9 mouse cellular contexts compared by ENCODE assay signal in genomic region chr2:25402972-25403601, GRCm38 (mm10). TPM values are rescaled to one million over a fixed set of nuclear protein-coding genes. Genes with fewer than 3 reads are reported as not detected.
DNase-seq lines count a peak whose midpoint lies in the region; ATAC-seq and TF ChIP-seq lines count a peak whose summit lies in the region.
"Had no signal": no experiment of that assay in that cellular context is flagged by ENCODE, and none has a peak within 500 bp of the region (broad histone marks: within the 10 kb centered on the region; RNA-seq: fewer than 3 reads in every experiment).

No protein-coding gene starts in this region.

- H3K27me3 ChIP-seq in erythroblast, embryonic 14.5 days (ENCODE audit: control insufficient read depth) = peaks cover 77% of the 10 kb centered on the region
- H3K27me3 ChIP-seq in embryonic facial prominence, embryonic 15.5 days = peaks cover 70% of the 10 kb centered on the region
- peaks cover 98% of the 10 kb centered on the region for H3K27me3 ChIP-seq in heart, embryonic 13.5 days (replicated peaks)
- H3K27me3 ChIP-seq in kidney, embryonic 16.5 days (ENCODE audit: insufficient read depth, low read length) = peaks cover 41% of the 10 kb centered on the region
- H3K27me3 ChIP-seq in limb, embryonic 13.5 days = peaks cover 100% of the 10 kb centered on the region
- peaks cover 11% of the 10 kb centered on the region; the same call in 1 of the 2 replicates for H3K27me3 ChIP-seq in midbrain, postnatal 0 days (ENCODE audit: insufficient read depth, low read length)

- ATAC-seq in erythroblast, adult 5-6 weeks (replicated peaks; ENCODE audit: low FRiP score, poor library complexity, severe bottlenecking) = no peak
- ATAC-seq in embryonic facial prominence, embryonic 15.5 days (ENCODE audit: insufficient number of reproducible peaks, low FRiP score, low TSS enrichment, low read depth) = peak; percentile 73
- no peak for ATAC-seq in heart, embryonic 13.5 days (ENCODE audit: extremely low read depth, insufficient number of reproducible peaks, low FRiP score, low TSS enrichment)
- peak; percentile 52; the same call in 1 of the 2 replicates for ATAC-seq in kidney, embryonic 16.5 days (ENCODE audit: low FRiP score, low TSS enrichment)
- ATAC-seq in limb, embryonic 13.5 days (ENCODE audit: low FRiP score, low read depth) = peak; percentile 33; the same call in 1 of the 2 replicates
- peak; percentile 84 for ATAC-seq in midbrain, postnatal 0 days (ENCODE audit: low FRiP score)

- H3K27ac ChIP-seq in embryonic facial prominence, embryonic 15.5 days (replicated peaks) = no peak overlapping the region
- H3K27ac ChIP-seq in heart, embryonic 13.5 days (replicated peaks) = no peak overlapping the region
- no peak overlapping the region for H3K27ac ChIP-seq in kidney, embryonic 16.5 days (ENCODE audit: low read length)
- no peak overlapping the region for H3K27ac ChIP-seq in limb, embryonic 13.5 days
- H3K27ac ChIP-seq in midbrain, postnatal 0 days (ENCODE audit: low read depth, low read length) = peak overlapping the region; percentile 92

- H3K9ac ChIP-seq in embryonic facial prominence, embryonic 15.5 days = peak overlapping the region; percentile 48
- H3K9ac ChIP-seq in heart, embryonic 13.5 days = peak overlapping the region; percentile 79
- H3K9ac ChIP-seq in kidney, embryonic 16.5 days (replicated peaks; ENCODE audit: low read length) = peak overlapping the region; percentile 75
- H3K9ac ChIP-seq in limb, embryonic 13.5 days = peak overlapping the region; percentile 68
- H3K9ac ChIP-seq in midbrain, postnatal 0 days (replicated peaks; ENCODE audit: low read length, poor library complexity, severe bottlenecking) = peak overlapping the region; percentile 100

- no peaks in the 10 kb centered on the region for H3K36me3 ChIP-seq in erythroblast, embryonic 14.5 days (ENCODE audit: control insufficient read depth)
- peaks cover 5% of the 10 kb centered on the region; the same call in 1 of the 2 replicates for H3K36me3 ChIP-seq in embryonic facial prominence, embryonic 15.5 days
- H3K36me3 ChIP-seq in heart, embryonic 13.5 days = no peaks in the 10 kb centered on the region
- no peaks in the 10 kb centered on the region for H3K36me3 ChIP-seq in kidney, embryonic 16.5 days (ENCODE audit: insufficient read depth, low read length)
- no peaks in the 10 kb centered on the region for H3K36me3 ChIP-seq in limb, embryonic 13.5 days
- peaks cover 11% of the 10 kb centered on the region for H3K36me3 ChIP-seq in midbrain, postnatal 0 days (ENCODE audit: insufficient read depth, low read length)

- peak; percentile 93 for DNase-seq in midbrain, postnatal 0 days (ENCODE audit: low spot score)
- DNase-seq in telencephalon, adult 2 months (ENCODE audit: low read depth, low spot score) = peak; percentile 72

- WGBS in embryonic facial prominence, embryonic 15.5 days = under 1% methylated on average over 54 of the region's 54 CpGs
- 3% methylated on average over 54 of the region's 54 CpGs for WGBS in heart, embryonic 13.5 days
- under 1% methylated on average over 52 of the region's 54 CpGs for WGBS in kidney, embryonic 16.5 days
- 1% methylated on average over 54 of the region's 54 CpGs for WGBS in limb, embryonic 13.5 days
- WGBS in midbrain, postnatal 0 days = 1% methylated on average over 44 of the region's 54 CpGs

- no peak for TF ChIP-seq CTCF in midbrain, postnatal 0 days (IDR thresholded peaks at IDR 0.05)

- peak overlapping the region; percentile 34 for H3K4me3 ChIP-seq in erythroblast, embryonic 14.5 days (replicated peaks)
- H3K4me3 ChIP-seq in embryonic facial prominence, embryonic 15.5 days (replicated peaks) = peak overlapping the region; percentile 71
- peak overlapping the region; percentile 63 for H3K4me3 ChIP-seq in heart, embryonic 13.5 days
- peak overlapping the region; percentile 81 for H3K4me3 ChIP-seq in kidney, embryonic 16.5 days (ENCODE audit: low read length)
- H3K4me3 ChIP-seq in limb, embryonic 13.5 days = peak overlapping the region; percentile 58
- peak overlapping the region; percentile 99 for H3K4me3 ChIP-seq in midbrain, postnatal 0 days (ENCODE audit: low read depth, low read length)

- peaks cover 8% of the 10 kb centered on the region for H3K4me1 ChIP-seq in erythroblast, embryonic 14.5 days (ENCODE audit: control insufficient read depth)
- H3K4me1 ChIP-seq in embryonic facial prominence, embryonic 15.5 days = peaks cover 24% of the 10 kb centered on the region
- peaks cover 7% of the 10 kb centered on the region for H3K4me1 ChIP-seq in heart, embryonic 13.5 days
- H3K4me1 ChIP-seq in kidney, embryonic 16.5 days (ENCODE audit: insufficient read depth, low read length) = peaks cover 13% of the 10 kb centered on the region
- peaks cover 7% of the 10 kb centered on the region; the same call in 1 of the 2 replicates for H3K4me1 ChIP-seq in limb, embryonic 13.5 days
- H3K4me1 ChIP-seq in midbrain, postnatal 0 days (ENCODE audit: insufficient read depth, low read length) = peaks cover 12% of the 10 kb centered on the region

- H3K4me2 ChIP-seq in embryonic facial prominence, embryonic 15.5 days (replicated peaks) = peak overlapping the region; percentile 85
- peak overlapping the region; percentile 72 for H3K4me2 ChIP-seq in heart, embryonic 13.5 days
- peak overlapping the region; percentile 90 for H3K4me2 ChIP-seq in kidney, embryonic 16.5 days (replicated peaks; ENCODE audit: low read depth, low read length)
- H3K4me2 ChIP-seq in limb, embryonic 13.5 days (replicated peaks) = peak overlapping the region; percentile 73
- H3K4me2 ChIP-seq in midbrain, postnatal 0 days (ENCODE audit: low read depth, low read length, poor library complexity, severe bottlenecking) = peak overlapping the region; percentile 63

- H3K9me3 ChIP-seq in erythroblast, embryonic 14.5 days (ENCODE audit: control insufficient read depth, low read length) = no peaks in the 10 kb centered on the region
- no peaks in the 10 kb centered on the region for H3K9me3 ChIP-seq in embryonic facial prominence, embryonic 15.5 days (replicated peaks)
- H3K9me3 ChIP-seq in heart, embryonic 13.5 days = no peaks in the 10 kb centered on the region
- H3K9me3 ChIP-seq in kidney, embryonic 16.5 days (ENCODE audit: low read length) = no peaks in the 10 kb centered on the region
- H3K9me3 ChIP-seq in limb, embryonic 13.5 days = no peaks in the 10 kb centered on the region
- no peaks in the 10 kb centered on the region for H3K9me3 ChIP-seq in midbrain, postnatal 0 days (ENCODE audit: low read length)

RNA-seq across cellular contexts. Expression of gene Npdc1, which starts 3.9 kb away (rescaled TPM):
- polyA plus RNA-seq in erythroblast, embryonic 14.5 days (2012) = 0.19 TPM in 1 of 2 replicates, not detected in the other
- not detected in 2 replicates for total RNA-seq in erythroblast, adult 5-6 weeks (2015; ENCODE audit: low replicate concordance)
- total RNA-seq in erythroblast, adult 5-6 weeks (2017; ENCODE audit: low replicate concordance) = not detected in 2 replicates
- polyA plus RNA-seq in embryonic facial prominence, embryonic 15.5 days (2015; fragmentation: Nextera tagmentation; extraction: Ambion mirVana) = 64.9 and 67.8 TPM in 2 replicates
- 26.6 and 29.0 TPM in 2 replicates for polyA plus RNA-seq in heart, embryonic 13.5 days (2015; fragmentation: Nextera tagmentation; extraction: Ambion mirVana)
- polyA plus RNA-seq in kidney, embryonic 16.5 days (2015; fragmentation: Nextera tagmentation; extraction: Ambion mirVana) = 52.4 and 58.3 TPM in 2 replicates
- 29.1 and 32.6 TPM in 2 replicates for polyA plus RNA-seq in limb, embryonic 13.5 days (2015; fragmentation: Nextera tagmentation; extraction: Ambion mirVana)
- total RNA-seq in midbrain, postnatal 0 days (2014; rRNA removed) = 199 and 234 TPM in 2 replicates
- polyA plus RNA-seq in midbrain, postnatal 0 days (2015; fragmentation: Nextera tagmentation; extraction: Ambion mirVana) = 470 and 481 TPM in 2 replicates
- total RNA-seq: neutrophil, adult 5-6 weeks had no signal

RNA-seq across cellular contexts. Expression of gene Entpd2, which starts 7.4 kb away (rescaled TPM):
- polyA plus RNA-seq in erythroblast, embryonic 14.5 days (2012) = not detected in 2 replicates
- not detected in 2 replicates for total RNA-seq in erythroblast, adult 5-6 weeks (2015; ENCODE audit: low replicate concordance)
- total RNA-seq in erythroblast, adult 5-6 weeks (2017; ENCODE audit: low replicate concordance) = not detected in 2 replicates
- polyA plus RNA-seq in embryonic facial prominence, embryonic 15.5 days (2015; fragmentation: Nextera tagmentation; extraction: Ambion mirVana) = 7.4 and 9.0 TPM in 2 replicates
- 0.51 and 0.68 TPM in 2 replicates for polyA plus RNA-seq in heart, embryonic 13.5 days (2015; fragmentation: Nextera tagmentation; extraction: Ambion mirVana)
- 5.5 and 6.4 TPM in 2 replicates for polyA plus RNA-seq in kidney, embryonic 16.5 days (2015; fragmentation: Nextera tagmentation; extraction: Ambion mirVana)
- polyA plus RNA-seq in limb, embryonic 13.5 days (2015; fragmentation: Nextera tagmentation; extraction: Ambion mirVana) = 0.55 and 0.73 TPM in 2 replicates
- 4.2 and 4.4 TPM in 2 replicates for total RNA-seq in midbrain, postnatal 0 days (2014; rRNA removed)
- polyA plus RNA-seq in midbrain, postnatal 0 days (2015; fragmentation: Nextera tagmentation; extraction: Ambion mirVana) = 10.4 and 10.6 TPM in 2 replicates
- total RNA-seq: neutrophil, adult 5-6 weeks had no signal

RNA-seq across cellular contexts. Expression of gene Fut7, which starts 20.0 kb away (rescaled TPM):
- polyA plus RNA-seq in erythroblast, embryonic 14.5 days (2012) = 0.06 TPM in 1 of 2 replicates, not detected in the other
- total RNA-seq in erythroblast, adult 5-6 weeks (2015; ENCODE audit: low replicate concordance) = 2.7 and 4.0 TPM in 2 replicates
- total RNA-seq in erythroblast, adult 5-6 weeks (2017; ENCODE audit: low replicate concordance) = 4.4 and 4.5 TPM in 2 replicates
- 0.08 and 0.20 TPM in 2 replicates for polyA plus RNA-seq in embryonic facial prominence, embryonic 15.5 days (2015; fragmentation: Nextera tagmentation; extraction: Ambion mirVana)
- 0.07 TPM in 1 of 2 replicates, not detected in the other for polyA plus RNA-seq in heart, embryonic 13.5 days (2015; fragmentation: Nextera tagmentation; extraction: Ambion mirVana)
- not detected in 2 replicates for polyA plus RNA-seq in kidney, embryonic 16.5 days (2015; fragmentation: Nextera tagmentation; extraction: Ambion mirVana)
- 0.06 TPM in 1 of 2 replicates, not detected in the other for polyA plus RNA-seq in limb, embryonic 13.5 days (2015; fragmentation: Nextera tagmentation; extraction: Ambion mirVana)
- total RNA-seq in midbrain, postnatal 0 days (2014; rRNA removed) = 0.42 and 1.6 TPM in 2 replicates
- polyA plus RNA-seq in midbrain, postnatal 0 days (2015; fragmentation: Nextera tagmentation; extraction: Ambion mirVana) = 0.22 and 0.23 TPM in 2 replicates

RNA-seq across cellular contexts. Expression of gene Abca2, which starts 25.4 kb away (rescaled TPM):
- 0.09 and 0.11 TPM in 2 replicates for polyA plus RNA-seq in erythroblast, embryonic 14.5 days (2012)
- 7.7 and 16.7 TPM in 2 replicates for total RNA-seq in erythroblast, adult 5-6 weeks (2015; ENCODE audit: low replicate concordance)
- total RNA-seq in erythroblast, adult 5-6 weeks (2017; ENCODE audit: low replicate concordance) = 4.5 and 7.3 TPM in 2 replicates
- 4.0 and 4.1 TPM in 2 replicates for polyA plus RNA-seq in embryonic facial prominence, embryonic 15.5 days (2015; fragmentation: Nextera tagmentation; extraction: Ambion mirVana)
- polyA plus RNA-seq in heart, embryonic 13.5 days (2015; fragmentation: Nextera tagmentation; extraction: Ambion mirVana) = 2.7 and 3.2 TPM in 2 replicates
- polyA plus RNA-seq in kidney, embryonic 16.5 days (2015; fragmentation: Nextera tagmentation; extraction: Ambion mirVana) = 12.7 and 14.3 TPM in 2 replicates
- 3.3 and 3.8 TPM in 2 replicates for polyA plus RNA-seq in limb, embryonic 13.5 days (2015; fragmentation: Nextera tagmentation; extraction: Ambion mirVana)
- 79.8 and 84.3 TPM in 2 replicates for total RNA-seq in midbrain, postnatal 0 days (2014; rRNA removed)
- polyA plus RNA-seq in midbrain, postnatal 0 days (2015; fragmentation: Nextera tagmentation; extraction: Ambion mirVana) = 13.5 and 14.5 TPM in 2 replicates

RNA-seq across cellular contexts. Expression of gene Sapcd2, which starts 31.0 kb away (rescaled TPM):
- polyA plus RNA-seq in erythroblast, embryonic 14.5 days (2012) = 10.3 and 12.6 TPM in 2 replicates
- total RNA-seq in erythroblast, adult 5-6 weeks (2015; ENCODE audit: low replicate concordance) = 3.3 and 8.8 TPM in 2 replicates
- total RNA-seq in erythroblast, adult 5-6 weeks (2017; ENCODE audit: low replicate concordance) = 0.98 and 8.0 TPM in 2 replicates
- polyA plus RNA-seq in embryonic facial prominence, embryonic 15.5 days (2015; fragmentation: Nextera tagmentation; extraction: Ambion mirVana) = 29.2 and 32.8 TPM in 2 replicates
- 16.5 and 18.1 TPM in 2 replicates for polyA plus RNA-seq in heart, embryonic 13.5 days (2015; fragmentation: Nextera tagmentation; extraction: Ambion mirVana)
- 39.3 and 41.2 TPM in 2 replicates for polyA plus RNA-seq in kidney, embryonic 16.5 days (2015; fragmentation: Nextera tagmentation; extraction: Ambion mirVana)
- polyA plus RNA-seq in limb, embryonic 13.5 days (2015; fragmentation: Nextera tagmentation; extraction: Ambion mirVana) = 43.4 and 45.5 TPM in 2 replicates
- total RNA-seq in midbrain, postnatal 0 days (2014; rRNA removed) = 18.9 and 21.6 TPM in 2 replicates
- 12.7 and 13.4 TPM in 2 replicates for polyA plus RNA-seq in midbrain, postnatal 0 days (2015; fragmentation: Nextera tagmentation; extraction: Ambion mirVana)
- total RNA-seq: neutrophil, adult 5-6 weeks had no signal

Comparison
In these comparisons a context has a peak if more than half of its experiments do, and no peak if none do; other contexts are left out.
1. H3K4me3 ChIP-seq: peak in every context shown above with its lines; median percentile 99 in midbrain, postnatal 0 days; 81 in kidney, embryonic 16.5 days; 71 in embryonic facial prominence, embryonic 15.5 days; 63 in heart, embryonic 13.5 days; 58 in limb, embryonic 13.5 days; 34 in erythroblast, embryonic 14.5 days.
2. ATAC-seq: peak in embryonic facial prominence, embryonic 15.5 days (single experiment), kidney, embryonic 16.5 days (single experiment), limb, embryonic 13.5 days (single experiment) and midbrain, postnatal 0 days (single experiment); none in erythroblast, adult 5-6 weeks (single experiment) and heart, embryonic 13.5 days (single experiment).
3. H3K9ac ChIP-seq: peak in every context shown above with its lines; median percentile 100 in midbrain, postnatal 0 days; 79 in heart, embryonic 13.5 days; 75 in kidney, embryonic 16.5 days; 68 in limb, embryonic 13.5 days; 48 in embryonic facial prominence, embryonic 15.5 days.
4. RNA of gene Npdc1, which starts 3.9 kb away (polyA plus RNA-seq): 470 to 481 TPM in midbrain, postnatal 0 days, 64.9 to 67.8 TPM in embryonic facial prominence, embryonic 15.5 days, 52.4 to 58.3 TPM in kidney, embryonic 16.5 days, 29.1 to 32.6 TPM in limb, embryonic 13.5 days and 26.6 to 29.0 TPM in heart, embryonic 13.5 days; 0.19 TPM in erythroblast, embryonic 14.5 days; every median in the first group is over 10 times any median in the second.
5. Peak in every context shown above with its lines, with median percentiles within 50 percentile points of each other: H3K4me2 ChIP-seq.